Mouse (Mus musculus) spleen, adult 12 weeks (tissue): ENCODE data around the gene Olfr669.
"Not testable (repeated sequence)": the region's sequence is repeated elsewhere in the genome, so short reads cannot be mapped to it uniquely, and the experiment has no call there.

Source experiments
- DNase-seq: peaks from one replicate; pipeline ENCODE4 v3.0.0; 2022; ENCODE audit warnings: low spot score

Gene Olfr669

DNA sequence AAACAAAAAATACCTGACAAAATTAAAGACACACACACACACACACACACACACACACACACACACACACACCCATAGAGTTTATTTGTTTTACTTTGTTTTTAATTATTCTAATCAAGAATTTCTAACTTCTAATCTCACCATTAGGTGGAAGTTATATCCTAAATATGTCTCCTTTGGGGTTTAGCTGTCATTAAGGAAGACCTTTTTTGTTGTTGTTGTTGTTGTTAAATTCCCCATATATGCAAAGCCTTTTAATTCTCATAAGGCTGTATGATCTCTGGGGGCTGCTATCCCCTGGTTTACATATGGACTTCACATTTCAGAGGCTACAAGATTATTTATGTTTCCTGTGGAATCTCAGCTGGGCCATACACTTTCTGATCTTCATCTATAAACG, at the start of gene Olfr669:
Olfr669 (plus strand) TSS at position 301 of the 400 bp plus-strand sequence.
- no peak for DNase-seq

DNA sequence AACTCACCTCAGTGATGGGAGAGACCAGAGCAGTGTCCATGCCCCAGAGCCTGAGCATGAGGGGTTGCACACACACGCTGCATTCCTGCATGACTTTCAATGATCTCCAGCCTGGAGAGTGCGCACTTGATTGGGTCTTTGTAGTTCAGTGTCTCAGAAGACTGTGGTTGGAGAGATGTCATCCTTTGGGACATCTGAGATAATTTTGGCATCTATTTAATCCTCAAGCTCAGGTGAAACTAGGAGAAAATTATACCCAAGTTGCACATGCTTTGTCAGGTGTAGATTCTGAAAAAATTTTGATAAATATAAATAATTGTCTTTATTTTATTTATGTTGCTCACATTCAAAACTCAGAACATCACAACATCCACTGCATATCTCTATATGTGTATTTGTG, 38.2 kb upstream of the Olfr669 start, which contains the start of gene Olfr666:
Olfr666 (minus strand) TSS at position 101 of the 400 bp plus-strand sequence.
- DNase-seq, result no peak

DNA sequence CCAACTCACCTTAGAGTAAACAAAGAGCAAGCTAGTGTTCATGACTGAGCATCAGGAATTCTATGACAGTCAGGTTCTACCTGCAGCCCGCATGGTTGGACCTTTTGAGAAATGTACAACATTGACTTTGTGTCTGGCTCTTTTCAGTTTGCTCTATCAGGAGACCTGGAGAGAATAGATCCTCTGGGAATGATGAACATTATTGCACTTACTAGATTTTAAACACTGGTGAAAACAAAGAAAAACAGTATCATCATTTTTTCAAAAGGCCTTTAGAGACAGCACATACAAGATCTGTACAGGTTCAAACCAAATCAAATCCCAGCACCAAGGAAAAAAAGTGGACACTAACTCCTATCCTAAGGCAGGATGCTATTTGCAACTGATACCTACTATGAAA, 12.7 kb upstream of the Olfr669 start, which contains the start of gene Olfr667:
Olfr667 (minus strand) TSS at position 101 of the 400 bp plus-strand sequence.
- DNase-seq, result no peak

DNA sequence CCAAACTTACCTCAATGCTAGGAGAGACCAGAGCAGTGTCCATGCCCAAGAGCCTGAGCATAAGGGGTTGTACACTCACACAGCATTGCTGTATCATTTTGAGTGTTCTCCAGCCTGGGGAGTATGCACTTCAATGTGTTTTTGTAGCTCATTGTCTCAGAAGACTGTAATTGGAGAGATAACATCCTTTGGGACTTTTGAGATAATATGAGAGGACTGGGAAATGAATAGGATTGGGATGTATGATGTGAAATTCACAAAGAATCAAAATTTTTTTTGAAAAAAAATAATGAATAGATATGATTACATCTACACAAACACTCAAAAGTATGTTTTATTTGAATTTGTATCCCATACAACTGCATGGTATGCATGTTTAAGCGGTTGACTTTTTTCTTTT, 6.1 kb upstream of the Olfr669 start, which contains the start of gene Olfr668:
Olfr668 (minus strand) TSS at position 101 of the 400 bp plus-strand sequence.
- no peak for DNase-seq

DNA sequence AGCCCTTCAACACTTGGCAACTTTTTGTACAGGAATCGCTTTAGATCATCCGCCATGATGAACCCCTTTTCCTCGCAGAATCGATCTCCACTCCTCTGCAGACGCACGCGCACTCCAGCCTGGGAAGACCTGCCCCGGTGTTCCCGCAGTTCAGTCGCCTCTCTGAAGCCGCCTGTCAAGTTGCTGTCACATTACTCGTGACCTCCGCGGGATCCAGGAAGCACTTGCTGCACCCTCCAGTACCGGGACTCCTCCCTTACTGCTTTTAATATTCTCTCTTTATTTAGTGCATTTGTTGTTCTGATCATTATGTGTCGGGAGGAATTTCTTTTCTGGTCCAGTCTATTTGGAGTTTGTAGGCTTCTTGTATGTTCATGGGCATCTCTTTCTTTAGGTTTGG, 16.2 kb downstream of the Olfr669 start:
- not testable (repeated sequence) for DNase-seq

DNA sequence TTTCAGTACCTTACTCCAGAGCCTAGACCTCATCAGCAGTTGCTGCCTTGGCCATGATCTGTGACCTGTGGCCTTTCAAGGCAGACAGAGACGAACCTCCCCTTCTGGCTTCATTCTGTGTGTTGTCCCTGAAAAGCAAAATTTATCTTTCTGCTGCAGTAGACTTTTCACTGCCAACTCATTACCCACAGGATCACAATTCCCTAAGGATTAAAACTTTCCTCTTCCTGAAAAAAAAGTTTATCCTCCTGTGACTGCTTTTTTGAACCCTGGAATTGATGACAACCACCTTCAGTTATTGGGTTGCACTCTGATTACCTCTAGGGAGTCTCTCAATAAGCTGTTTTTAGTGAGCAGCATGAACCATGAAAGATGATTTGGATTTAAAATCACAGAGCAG, 28.5 kb downstream of the Olfr669 start, which contains the start of gene Olfr670:
Olfr670 (minus strand) TSS at position 101 of the 400 bp plus-strand sequence.
- DNase-seq, result no peak

DNA sequence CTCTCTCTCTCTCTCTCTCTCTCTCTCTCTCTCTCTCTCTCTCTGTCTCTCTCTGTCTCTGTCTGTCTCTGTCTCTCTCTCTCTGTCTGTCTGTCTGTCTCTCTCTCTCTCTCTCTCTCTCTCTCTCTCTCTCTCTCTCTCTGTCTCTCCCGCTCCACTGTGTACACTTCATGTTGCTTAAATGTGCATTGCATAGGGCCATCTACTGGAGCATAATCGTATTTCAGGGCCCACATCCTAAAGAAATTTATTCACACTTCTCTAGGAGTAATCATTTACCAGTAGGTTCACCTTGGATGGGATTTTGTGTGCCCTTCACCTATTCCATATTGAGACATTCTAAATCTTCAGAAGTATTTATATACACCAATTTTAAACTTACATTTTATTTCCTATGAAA, 38.5 kb downstream of the Olfr669 start:
- not testable (repeated sequence) for DNase-seq

DNA sequence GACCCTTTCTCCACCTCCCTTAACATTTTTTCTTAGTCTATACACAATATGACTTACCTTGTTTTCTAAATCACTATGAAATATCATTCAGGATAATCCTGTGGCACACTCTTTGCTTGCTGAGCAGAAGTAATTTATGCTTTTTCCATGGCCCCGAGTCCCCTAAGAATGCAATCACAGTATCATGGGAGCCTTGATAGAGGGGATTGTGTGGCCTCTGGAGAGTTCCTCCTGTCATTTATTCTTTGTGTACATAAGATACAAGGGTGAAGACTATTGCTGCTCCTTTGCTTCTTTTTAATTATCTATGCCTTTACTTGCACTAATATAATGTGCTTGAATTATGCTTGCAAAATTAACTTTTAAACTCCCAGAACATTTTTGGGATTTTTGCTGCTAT, 45.0 kb downstream of the Olfr669 start, which contains the start of gene Olfr671:
Olfr671 (minus strand) TSS at position 101 of the 400 bp plus-strand sequence.
- no peak for DNase-seq
